Mouse (Mus musculus): Measurements from ENCODE around the gene Hint3. TPM values are rescaled to one million over a fixed set of nuclear protein-coding genes. Genes with fewer than 3 reads are reported as not detected.
"Not testable (repeated sequence)": the region's sequence is repeated elsewhere in the genome, so short reads cannot be mapped to it uniquely, and the experiment has no call there.

Gene Hint3
- total RNA-seq (2021) = 10 to 100 TPM; 44.3 to 45.5 TPM

- DNase-seq = no peak
Measured at GRCm38 (mm10) chr10:30629513-30629912, at the start of gene Hint3. Gene Hint3, minus strand, starts transcription at chr10:30629632.

GRCm38 (mm10) chr10:30678051-30678450 lies 48.6 kb upstream of the Hint3 start:
- DNase-seq = no peak

- DNase-seq = no peak
Measured at GRCm38 (mm10) chr10:30674825-30675224, 45.4 kb upstream of the Hint3 start.

GRCm38 (mm10) chr10:30666580-30666979 lies 37.1 kb upstream of the Hint3 start:
- no peak for DNase-seq

GRCm38 (mm10) chr10:30660564-30661328 lies 31.3 kb upstream of the Hint3 start:
- DNase-seq = no peak

- DNase-seq = peak; percentile 5
Measured at GRCm38 (mm10) chr10:30655655-30656054, 26.2 kb upstream of the Hint3 start.

GRCm38 (mm10) chr10:30647681-30648080 lies 18.2 kb upstream of the Hint3 start:
- DNase-seq = no peak

- no peak for DNase-seq
Measured at GRCm38 (mm10) chr10:30638216-30638615, 8.8 kb upstream of the Hint3 start.

GRCm38 (mm10) chr10:30636474-30637154 lies 7.2 kb upstream of the Hint3 start:
- not testable (repeated sequence) for DNase-seq

GRCm38 (mm10) chr10:30632718-30633117 lies 3.3 kb upstream of the Hint3 start:
- no peak for DNase-seq

- no peak for DNase-seq
Measured at GRCm38 (mm10) chr10:30629977-30630376, 545 bp upstream of the Hint3 start.

- not testable (repeated sequence) for DNase-seq
Measured at GRCm38 (mm10) chr10:30628444-30628843, 988 bp downstream of the Hint3 start.

- DNase-seq = no peak
Measured at GRCm38 (mm10) chr10:30627548-30627947, 1.9 kb downstream of the Hint3 start.

GRCm38 (mm10) chr10:30624161-30625019 lies 5.0 kb downstream of the Hint3 start:
- no peak for DNase-seq

- no peak for DNase-seq
Measured at GRCm38 (mm10) chr10:30622928-30623327, 6.5 kb downstream of the Hint3 start.

GRCm38 (mm10) chr10:30618918-30619210 lies 10.6 kb downstream of the Hint3 start:
- DNase-seq = no peak

- peak; percentile 99 for DNase-seq
Measured at GRCm38 (mm10) chr10:30618091-30618917, 11.1 kb downstream of the Hint3 start.

GRCm38 (mm10) chr10:30613039-30613438 lies 16.4 kb downstream of the Hint3 start:
- no peak for DNase-seq

- DNase-seq = no peak
Measured at GRCm38 (mm10) chr10:30609614-30610013, 19.8 kb downstream of the Hint3 start.

GRCm38 (mm10) chr10:30608109-30608508 lies 21.3 kb downstream of the Hint3 start:
- DNase-seq = no peak

GRCm38 (mm10) chr10:30600542-30600966 lies 28.9 kb downstream of the Hint3 start, which contains the start of gene Trmt11:
Gene Trmt11, minus strand, starts transcription at chr10:30600749.
- peak; percentile 93 for DNase-seq

GRCm38 (mm10) chr10:30600094-30600534 lies 29.3 kb downstream of the Hint3 start:
- DNase-seq = no peak
